Mouse (Mus musculus) E14TG2a.4 (cell line): Measurements from ENCODE around the gene Dysf.
A peak's percentile ranks its signal among the peaks of the same experiment; 100 is the strongest.

Source experiments
- CTCF ChIP-seq: conservative IDR thresholded peaks from 2 replicates; pipeline ENCODE4 v1.5.1; 2014; ENCODE audit warnings: low read length
- NANOG ChIP-seq: IDR thresholded peaks from 2 replicates; pipeline ENCODE4 v1.6.1; 2014; ENCODE audit warnings: borderline replicate concordance, low read length, mixed read lengths
- POU5F1 ChIP-seq: IDR thresholded peaks from 2 replicates; pipeline ENCODE4 v1.6.1; 2014; ENCODE audit warnings: low read length, borderline replicate concordance

- TF ChIP-seq NANOG: no peak
- peak; percentile 33 for TF ChIP-seq CTCF
- no peak for TF ChIP-seq POU5F1
These were observed 85.1 kb downstream of the Dysf start for GRCm38 (mm10) chr6:84093473-84093872.
